Mouse (Mus musculus) brain, embryonic 14.5 days (tissue): ENCODE results near the gene Sirt7.

Experiments
- CTCF ChIP-seq: fragments of 200-500 bp; IDR thresholded peaks from 2 replicates; pipeline ENCODE4 v1.5.1; 2012; ENCODE audit warnings: inconsistent platforms, mild to moderate bottlenecking, moderate library complexity, borderline replicate concordance; ENCODE audit not compliant: insufficient read depth, insufficient read length; ENCODE audit errors: extremely low read depth
- POLR2A ChIP-seq: fragments of 200-500 bp; IDR thresholded peaks from 2 replicates; pipeline ENCODE4 v1.6.1; 2012; ENCODE audit warnings: mild to moderate bottlenecking, inconsistent platforms, borderline replicate concordance; ENCODE audit not compliant: poor library complexity, insufficient read depth, insufficient read length, severe bottlenecking; ENCODE audit errors: extremely low read depth

DNA sequence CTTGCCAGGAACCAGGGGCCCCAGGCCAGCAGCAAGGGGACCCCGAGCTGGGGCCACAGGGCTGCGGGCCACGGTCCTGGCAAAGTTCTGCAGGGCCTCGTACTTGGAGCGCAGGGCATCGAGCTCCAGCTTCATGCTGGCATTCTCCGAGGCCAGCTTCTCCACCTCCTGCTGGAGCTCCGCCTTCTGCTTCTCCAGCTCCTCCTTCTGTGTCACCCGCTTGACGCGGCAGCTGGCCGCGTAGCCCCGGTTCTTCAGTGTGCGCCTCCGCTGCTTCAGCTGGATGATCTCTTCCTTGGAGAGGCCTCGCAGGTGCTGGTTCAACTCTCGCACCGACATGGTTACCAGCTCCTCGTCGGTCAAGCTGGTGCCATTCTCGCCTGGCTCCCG, 4.3 kb upstream of the Sirt7 start:
- no peak for TF ChIP-seq CTCF
- TF ChIP-seq POLR2A: no peak
